Mouse (Mus musculus): ENCODE results near the gene Cacna1a. TPM values are rescaled to one million over a fixed set of nuclear protein-coding genes. Genes with fewer than 3 reads are reported as not detected.

Cacna1a gene
- polyA plus RNA-seq, 1 experiment from 2014 or later, result 5.3 TPM

Other genes starting within 250 kb of the Cacna1a start
- 15.2 and 15.7 TPM in 2 replicates for gene Cc2d1a, start 240.5 kb upstream of the Cacna1a start, polyA plus RNA-seq (2014; fragmentation: Nextera tagmentation; extraction: Ambion mirVana)
- 0.61 and 0.89 TPM in 2 replicates for gene 4930432K21Rik, start 240.4 kb upstream of the Cacna1a start, polyA plus RNA-seq (2014; fragmentation: Nextera tagmentation; extraction: Ambion mirVana)
- 4.3 and 4.9 TPM in 2 replicates for gene Nanos3, start 203.2 kb upstream of the Cacna1a start, polyA plus RNA-seq (2014; fragmentation: Nextera tagmentation; extraction: Ambion mirVana)
- gene Zswim4, start 151.4 kb upstream of the Cacna1a start, polyA plus RNA-seq (2014; fragmentation: Nextera tagmentation; extraction: Ambion mirVana), result 23.9 and 24.5 TPM in 2 replicates
- gene D8Ertd738e, start 138.7 kb upstream of the Cacna1a start, polyA plus RNA-seq (2014; fragmentation: Nextera tagmentation; extraction: Ambion mirVana), result 361 and 375 TPM in 2 replicates
- 56.0 and 61.4 TPM in 2 replicates for gene Mri1, start 131.1 kb upstream of the Cacna1a start, polyA plus RNA-seq (2014; fragmentation: Nextera tagmentation; extraction: Ambion mirVana)
- 19.9 and 21.6 TPM in 2 replicates for gene Ccdc130, start 118.1 kb upstream of the Cacna1a start, polyA plus RNA-seq (2014; fragmentation: Nextera tagmentation; extraction: Ambion mirVana)

All from limb, embryonic 11.5 days (tissue).